Mouse (Mus musculus): Measurements from ENCODE around the gene Fbrsl1.

DNA sequence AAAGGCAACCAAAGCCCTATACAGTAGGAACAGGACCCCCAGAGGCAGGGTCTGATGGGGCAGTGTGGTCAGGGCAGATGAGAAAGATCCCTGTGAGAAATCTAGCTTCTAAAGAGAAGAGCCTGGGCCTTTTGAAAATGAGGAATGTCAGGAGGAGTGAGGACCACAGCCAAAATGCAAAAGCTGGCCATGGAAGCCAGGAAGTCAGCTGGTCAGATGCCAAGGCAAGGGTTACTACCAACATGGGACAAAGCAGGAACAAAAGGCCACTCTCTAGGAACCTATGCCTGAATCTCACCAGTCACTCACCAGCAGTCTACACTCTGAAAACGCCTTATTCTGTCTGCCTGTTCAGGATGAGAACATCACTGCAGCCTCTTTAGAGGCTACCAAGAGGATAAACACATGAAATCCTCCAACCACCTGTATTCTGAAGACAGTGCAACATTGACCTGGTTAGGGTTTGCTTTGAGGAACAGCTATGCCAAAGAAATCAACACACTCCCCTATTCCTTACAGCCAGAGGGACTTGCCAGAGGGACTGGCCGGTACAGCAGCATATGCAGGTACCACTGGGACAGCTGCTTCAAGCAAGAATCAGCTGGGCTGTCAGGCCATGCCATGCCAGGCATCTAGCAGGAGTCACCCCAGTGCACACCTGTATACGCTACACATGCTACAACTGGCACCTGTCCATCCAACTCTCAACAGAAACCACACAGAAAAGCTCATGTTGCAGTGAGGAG, 8.6 kb downstream of the Fbrsl1 start:
- TF ChIP-seq ZC3H11A (IDR thresholded peaks at IDR 0.05; ENCODE audit: borderline replicate concordance, low read depth, low read length): no peak
- no peak for TF ChIP-seq HCFC1 (IDR thresholded peaks at IDR 0.05; ENCODE audit: borderline replicate concordance, insufficient read depth, low read length)
- TF ChIP-seq CHD2 (IDR thresholded peaks at IDR 0.05; ENCODE audit: low read depth, low read length): no peak
- no peak for TF ChIP-seq MAFK (IDR thresholded peaks at IDR 0.05; ENCODE audit: insufficient read depth, low read depth, low read length)
